Mouse (Mus musculus) layer of hippocampus, postnatal 10 days (tissue): ENCODE data around the gene Dync1i1. TPM values are rescaled to one million over a fixed set of nuclear protein-coding genes. Genes with fewer than 3 reads are reported as not detected.

Experiments used
- DNase-seq, 2 experiments: peaks; one replicate each; pipeline ENCODE4 v3.0.0; 2021; ENCODE audit warnings: low spot score in 2 of 2
- total RNA-seq, 2 experiments: library from RNA; stranded (reverse); gene quantifications; 2 replicates each; pipeline ENCODE4 v1.2.3; 2021

Dync1i1 gene
- total RNA-seq, 2 experiments from 2014 or later, result 140 to 152 TPM

- DNase-seq, result no peak
Observed at GRCm38 (mm10) chr6:5854048-5854836, 128.8 kb downstream of the Dync1i1 start.

- DNase-seq, result no peak
Observed at GRCm38 (mm10) chr6:5855526-5855925, 130.1 kb downstream of the Dync1i1 start.

- DNase-seq, result peak; percentile 59 to 69
Observed at GRCm38 (mm10) chr6:5858371-5858770, 132.9 kb downstream of the Dync1i1 start.

- DNase-seq, result no peak
Observed at GRCm38 (mm10) chr6:5858901-5859598, 133.6 kb downstream of the Dync1i1 start.

- DNase-seq, result no peak
Observed at GRCm38 (mm10) chr6:5859630-5860029, 134.2 kb downstream of the Dync1i1 start.

- no peak for DNase-seq
Observed at GRCm38 (mm10) chr6:5866091-5866490, 140.7 kb downstream of the Dync1i1 start.

- no peak for DNase-seq
Observed at GRCm38 (mm10) chr6:5867221-5867620, 141.8 kb downstream of the Dync1i1 start.

GRCm38 (mm10) chr6:5871060-5871459 lies 145.6 kb downstream of the Dync1i1 start:
- DNase-seq, result no peak

- DNase-seq, result no peak
Observed at GRCm38 (mm10) chr6:5871581-5872298, 146.3 kb downstream of the Dync1i1 start.

GRCm38 (mm10) chr6:5889341-5889740 lies 163.9 kb downstream of the Dync1i1 start:
- DNase-seq, result no peak

GRCm38 (mm10) chr6:5911295-5911694 lies 185.9 kb downstream of the Dync1i1 start:
- no peak for DNase-seq

- no peak for DNase-seq
Observed at GRCm38 (mm10) chr6:5915028-5915427, 189.6 kb downstream of the Dync1i1 start.

- no peak for DNase-seq
Observed at GRCm38 (mm10) chr6:5920670-5921069, 195.2 kb downstream of the Dync1i1 start.

- no peak for DNase-seq
Observed at GRCm38 (mm10) chr6:5922676-5923075, 197.2 kb downstream of the Dync1i1 start.

- no peak for DNase-seq
Observed at GRCm38 (mm10) chr6:5923148-5923547, 197.7 kb downstream of the Dync1i1 start.

GRCm38 (mm10) chr6:5930140-5930539 lies 204.7 kb downstream of the Dync1i1 start:
- peak; percentile 24 to 54 for DNase-seq

- no peak for DNase-seq
Observed at GRCm38 (mm10) chr6:5935587-5936353, 210.3 kb downstream of the Dync1i1 start.

GRCm38 (mm10) chr6:5949812-5950392 lies 224.5 kb downstream of the Dync1i1 start:
- DNase-seq, result no peak

GRCm38 (mm10) chr6:5956316-5956913 lies 231.0 kb downstream of the Dync1i1 start:
- DNase-seq, result no peak

- no peak for DNase-seq
Observed at GRCm38 (mm10) chr6:5960728-5961127, 235.3 kb downstream of the Dync1i1 start.
